Mouse (Mus musculus): ENCODE results near the gene Il12a.

- TF ChIP-seq USF1 (IDR thresholded peaks at IDR 0.05; ENCODE audit: low read depth) = no peak
- no peak for TF ChIP-seq POLR2A (IDR thresholded peaks at IDR 0.05; ENCODE audit: insufficient read length, low read depth)
- no peak for TF ChIP-seq MYOD1 (IDR thresholded peaks at IDR 0.05; ENCODE audit: control insufficient read depth in 1 of 3, insufficient read length in 2 of 3, low read depth in 2 of 3)
- no peak for TF ChIP-seq REST (IDR thresholded peaks at IDR 0.05; ENCODE audit: insufficient read depth, insufficient read length)
- no peak for TF ChIP-seq E2F4 (IDR thresholded peaks at IDR 0.05; ENCODE audit: insufficient read depth)
- no peak for TF ChIP-seq SRF (IDR thresholded peaks at IDR 0.05; ENCODE audit: control insufficient read depth, insufficient read length, low read depth)
- TF ChIP-seq TCF3 (IDR thresholded peaks at IDR 0.05; ENCODE audit: insufficient read length, low read depth) = no peak
Measured at GRCm38 (mm10) chr3:68741955-68742354, 51.5 kb downstream of the Il12a start.
